Comparison of ENCODE assay signal across 9 mouse cellular contexts in genomic region chrX:122826035-122826434, GRCm38 (mm10).
DNase-seq lines count a peak whose midpoint lies in the region; ATAC-seq and TF ChIP-seq lines count a peak whose summit lies in the region.
"Had no signal": no experiment of that assay in that cellular context is flagged by ENCODE, and none has a peak within 500 bp of the region (broad histone marks: within the 10 kb centered on the region; RNA-seq: fewer than 3 reads in every experiment).

No protein-coding gene starts in this region.

- no peak for TF ChIP-seq EP300 in lung, postnatal 0 days (IDR thresholded peaks at IDR 0.05)

- WGBS in lung, postnatal 0 days: 13% methylated on average over 4 of the region's 4 CpGs

- H3K9ac ChIP-seq in lung, postnatal 0 days (replicated peaks; ENCODE audit: low read depth): no peak overlapping the region

- intact Hi-C loops in left cerebral cortex, postnatal 10 days (cut with DNase I): no loop called here

- H3K4me2 ChIP-seq in lung, postnatal 0 days (replicated peaks; ENCODE audit: low read depth, low read length): no peak overlapping the region

- no peaks in the 10 kb centered on the region for H3K27me3 ChIP-seq in lung, postnatal 0 days (replicated peaks; ENCODE audit: insufficient read depth, low read length)

- H3K9me3 ChIP-seq in lung, postnatal 0 days (ENCODE audit: low read length): no peaks in the 10 kb centered on the region

- DNase-seq in cerebellum, postnatal 14 days: peak; percentile 2 to 10
- DNase-seq in cerebellum, adult 9-10 months: no peak
- DNase-seq in testis, postnatal 10 days (ENCODE audit: low spot score): peak; percentile 29
- DNase-seq in testis, postnatal 14 days (ENCODE audit: low spot score): no peak
- peak; percentile 3 to 13 for DNase-seq in left cerebral cortex, postnatal 10 days (ENCODE audit: extremely low spot score in 1 of 2, low spot score in 2 of 2)
- no peak for DNase-seq in spleen, adult 12 weeks (ENCODE audit: low spot score)
- no peak for DNase-seq in lung, postnatal 0 days (ENCODE audit: low spot score)
- DNase-seq: lung, postnatal 10 days had no signal

- no peak for ATAC-seq in lung, postnatal 0 days
- no peak for ATAC-seq in megakaryocyte progenitor cell, adult 5-6 weeks (replicated peaks; ENCODE audit: poor library complexity)

- no peak overlapping the region for H3K4me3 ChIP-seq in lung, postnatal 0 days (ENCODE audit: low read depth, low read length)

- no peaks in the 10 kb centered on the region for H3K4me1 ChIP-seq in lung, postnatal 0 days (ENCODE audit: insufficient read depth, low read depth, low read length)

- no peak overlapping the region for H3K27ac ChIP-seq in lung, postnatal 0 days (ENCODE audit: low read length)

- TF ChIP-seq CTCF in lung, postnatal 0 days (IDR thresholded peaks at IDR 0.05): no peak

- no peaks in the 10 kb centered on the region for H3K36me3 ChIP-seq in lung, postnatal 0 days (ENCODE audit: insufficient read depth, low read length)

Comparison
In these comparisons a context has a peak if more than half of its experiments do, and no peak if none do; other contexts are left out.
1. DNase-seq: peak in cerebellum, postnatal 14 days (2 of 2), testis, postnatal 10 days (single experiment) and left cerebral cortex, postnatal 10 days (2 of 2); none in cerebellum, adult 9-10 months (single experiment), testis, postnatal 14 days (single experiment), spleen, adult 12 weeks (single experiment) and lung, postnatal 0 days (single experiment).